Mouse (Mus musculus): ENCODE results near the gene Olfr544.

- TF ChIP-seq EP300 (IDR thresholded peaks at IDR 0.05; ENCODE audit: low read depth) (no peak), CTCF (IDR thresholded peaks at IDR 0.05; ENCODE audit: low read depth) (no peak)
These were observed 43.8 kb downstream of the Olfr544 start for GRCm38 (mm10) chr7:102444301-102444700.
